Mouse (Mus musculus) testis, postnatal 14 days (tissue): ENCODE data around the gene Supv3l1.

Experiments
- DNase-seq: peaks from one replicate; pipeline ENCODE4 v3.0.0; 2021; ENCODE audit warnings: low spot score

Supv3l1 gene

GRCm38 (mm10) chr10:62412906-62413605 lies 36.5 kb downstream of the Supv3l1 start:
- no peak for DNase-seq

- no peak for DNase-seq
Observed at GRCm38 (mm10) chr10:62411431-62412410, 37.8 kb downstream of the Supv3l1 start.

GRCm38 (mm10) chr10:62410943-62411342 lies 38.6 kb downstream of the Supv3l1 start:
- no peak for DNase-seq

- peak; percentile 28 for DNase-seq
Observed at GRCm38 (mm10) chr10:62404901-62405300, 44.6 kb downstream of the Supv3l1 start.

GRCm38 (mm10) chr10:62401641-62402111 lies 47.9 kb downstream of the Supv3l1 start:
- no peak for DNase-seq

GRCm38 (mm10) chr10:62383011-62383410 lies 66.5 kb downstream of the Supv3l1 start:
- DNase-seq, result no peak

- no peak for DNase-seq
Observed at GRCm38 (mm10) chr10:62380936-62381335, 68.6 kb downstream of the Supv3l1 start.

GRCm38 (mm10) chr10:62379808-62380207 lies 69.7 kb downstream of the Supv3l1 start, which contains the start of gene Hk1:
Hk1 (minus strand) TSS chr10:62379908.
- DNase-seq, result no peak
